Mouse (Mus musculus) lung, adult 2 months (tissue): Measurements from ENCODE around the gene Anapc15-ps.

Source experiments
- CTCF ChIP-seq: fragments of 200-500 bp; IDR thresholded peaks from 2 replicates; pipeline ENCODE4 v1.5.1; 2011; ENCODE audit warnings: mild to moderate bottlenecking, low read length, control low read depth; ENCODE audit not compliant: insufficient read depth
- POLR2A ChIP-seq: fragments of 200-500 bp; IDR thresholded peaks from 2 replicates; pipeline ENCODE4 v1.6.1; 2011; ENCODE audit warnings: low read depth, mild to moderate bottlenecking, control low read depth, low read length, borderline replicate concordance; ENCODE audit errors: extremely low read depth

DNA sequence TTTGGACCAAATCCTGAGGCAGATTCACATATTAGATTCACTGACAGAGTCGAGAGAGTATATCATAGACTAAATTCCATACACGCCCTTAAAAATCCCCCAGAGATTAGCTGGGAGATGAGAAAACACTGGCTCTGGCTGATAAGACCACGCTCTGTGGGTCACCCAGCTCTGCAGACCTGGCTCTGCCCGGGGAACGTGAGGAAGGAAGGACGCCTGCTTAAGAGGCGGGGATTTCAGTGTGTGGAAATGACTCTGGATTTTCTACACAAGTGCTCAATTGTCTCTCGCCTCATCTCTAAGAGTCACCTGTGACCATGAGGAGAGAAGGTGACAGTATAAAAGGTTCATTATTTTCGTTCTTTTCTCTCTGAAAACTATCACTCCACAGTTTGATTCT lies 26.1 kb downstream of the Anapc15-ps start:
- TF ChIP-seq POLR2A (no peak), CTCF (no peak)
